Mouse (Mus musculus): Measurements from ENCODE around the gene Nectin2. TPM values are rescaled to one million over a fixed set of nuclear protein-coding genes. Genes with fewer than 3 reads are reported as not detected.

Gene Nectin2
- total and polyA plus RNA-seq, 3 experiments, result 29.4 to 41.4 (median 30.2) TPM

DNA sequence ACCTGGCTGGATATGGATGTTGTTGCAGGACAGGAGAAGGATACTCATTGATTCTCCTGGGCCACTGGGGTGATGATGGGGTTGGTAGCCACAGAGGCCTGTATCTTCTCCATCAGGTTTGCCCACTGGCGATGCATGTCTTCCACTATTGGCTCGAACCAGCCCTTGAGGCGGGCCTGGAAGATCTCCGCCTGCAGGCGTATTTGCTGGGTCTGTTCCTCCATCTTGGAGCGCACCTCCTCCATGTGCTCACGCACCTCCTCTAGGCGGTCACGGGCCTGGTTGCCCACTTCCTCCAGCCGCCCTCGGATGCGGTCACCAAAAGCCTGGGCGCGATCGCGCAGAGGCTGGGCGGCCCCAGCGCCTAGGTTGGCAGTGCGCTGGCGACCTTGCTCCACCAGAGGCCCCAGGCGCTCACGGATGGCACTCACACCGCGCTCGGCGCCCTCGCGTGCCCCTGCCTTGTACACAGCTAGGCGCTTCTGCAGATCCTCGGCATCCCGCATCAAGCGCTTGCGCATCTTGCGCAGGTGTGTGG is 53.9 kb downstream of the Nectin2 start:
- 90% methylated on average over 34 of the region's 34 CpGs for WGBS
- intact Hi-C loops (cut with DNase I), result no loop called here

DNA sequence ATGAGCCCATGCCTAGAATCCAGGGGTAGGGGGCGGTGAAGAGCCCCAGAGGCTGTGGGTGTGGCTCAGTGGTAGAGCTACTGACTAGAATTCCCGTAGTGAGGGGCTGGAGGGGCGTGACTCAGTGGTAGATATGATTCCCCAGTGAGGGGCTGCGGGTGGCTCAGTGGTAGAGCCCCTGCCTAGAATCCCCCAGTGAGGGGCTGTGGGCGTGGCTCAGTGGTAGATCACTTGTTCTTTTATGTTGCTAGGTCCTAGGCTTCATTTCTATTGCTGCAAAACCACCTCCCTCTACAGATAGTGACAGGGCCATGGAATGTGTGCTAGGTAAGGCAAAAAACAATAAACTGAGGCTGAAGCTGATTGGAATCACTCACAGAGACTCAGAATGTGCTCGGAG is 54.4 kb downstream of the Nectin2 start:
- Histone ChIP-seq H3K9ac (ENCODE audit: low read depth, low read length) (no peak overlapping the region), H3K79me2 (replicated peaks; ENCODE audit: control insufficient read depth, insufficient read depth, low read length) (no peaks in the 10 kb centered on the region), H3K27ac (no peak overlapping the region), H3K27me3 (ENCODE audit: control insufficient read depth, insufficient read depth, low read length) (no peaks in the 10 kb centered on the region), H3K4me1 (ENCODE audit: control insufficient read depth, insufficient read depth, low read length) (peaks cover 15% of the 10 kb centered on the region), H3K36me3 (ENCODE audit: control insufficient read depth, insufficient read depth, low read length) (no peaks in the 10 kb centered on the region), H3K4me3 (no peak overlapping the region)
- intact Hi-C loops (cut with DNase I), result no loop called here
- no peak for DNase-seq
- 82% methylated on average over 6 of the region's 6 CpGs for WGBS
- no peak for TF ChIP-seq POLR2A (IDR thresholded peaks at IDR 0.05; ENCODE audit: insufficient read depth, low read depth, low read length)
- TF ChIP-seq EP300 (IDR thresholded peaks at IDR 0.05; ENCODE audit: insufficient read depth, low read depth, low read length), result no peak
- TF ChIP-seq CTCF (IDR thresholded peaks at IDR 0.05), result no peak

More for the DNA sequence above, 53.9 kb downstream of the Nectin2 start:
- Histone ChIP-seq H3K9ac (ENCODE audit: low read depth, low read length) (no peak overlapping the region), H3K4me1 (ENCODE audit: control insufficient read depth, insufficient read depth, low read length) (peaks cover 16% of the 10 kb centered on the region), H3K27ac (no peak overlapping the region), H3K79me2 (replicated peaks; ENCODE audit: control insufficient read depth, insufficient read depth, low read length) (no peaks in the 10 kb centered on the region), H3K36me3 (ENCODE audit: control insufficient read depth, insufficient read depth, low read length) (no peaks in the 10 kb centered on the region; the same call in 1 of the 2 replicates), H3K27me3 (ENCODE audit: control insufficient read depth, insufficient read depth, low read length) (no peaks in the 10 kb centered on the region), H3K4me3 (no peak overlapping the region)
- TF ChIP-seq EP300 (IDR thresholded peaks at IDR 0.05; ENCODE audit: insufficient read depth, low read depth, low read length), result no peak
- TF ChIP-seq POLR2A (IDR thresholded peaks at IDR 0.05; ENCODE audit: insufficient read depth, low read depth, low read length), result no peak
- TF ChIP-seq CTCF (IDR thresholded peaks at IDR 0.05), result no peak
- no peak for DNase-seq

DNA sequence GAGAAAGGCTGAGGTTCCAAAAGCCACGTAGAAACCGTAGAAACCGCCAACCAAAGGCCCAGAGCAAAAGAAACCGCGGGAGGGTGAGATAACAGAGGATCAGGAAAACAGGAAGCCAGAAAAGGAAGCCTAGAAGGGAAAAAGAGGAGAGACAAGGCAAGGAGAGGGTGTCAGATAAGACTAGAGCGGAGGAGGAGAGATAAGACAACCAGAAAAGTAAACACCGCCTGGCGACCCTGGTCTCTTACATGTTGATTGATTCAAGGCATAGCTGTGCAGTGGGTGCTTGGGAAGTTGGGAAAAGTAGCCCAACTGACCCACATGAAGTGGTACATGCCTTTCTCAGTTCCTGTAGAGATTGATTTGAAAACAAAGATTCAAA is 55.1 kb downstream of the Nectin2 start:
- 26% methylated on average over 8 of the region's 8 CpGs for WGBS
- H3K27ac ChIP-seq, result peak overlapping the region; percentile 39
- TF ChIP-seq POLR2A (IDR thresholded peaks at IDR 0.05; ENCODE audit: insufficient read depth, low read depth, low read length), result 0 out of 2 replicates have a peak, but pooled peaks have one; percentile 14
- TF ChIP-seq CTCF (IDR thresholded peaks at IDR 0.05), result no peak
- no peak for TF ChIP-seq EP300 (IDR thresholded peaks at IDR 0.05; ENCODE audit: insufficient read depth, low read depth, low read length)
- H3K36me3 ChIP-seq (ENCODE audit: control insufficient read depth, insufficient read depth, low read length), result no peaks in the 10 kb centered on the region
- H3K79me2 ChIP-seq (replicated peaks; ENCODE audit: control insufficient read depth, insufficient read depth, low read length), result no peaks in the 10 kb centered on the region
- H3K4me3 ChIP-seq, result no peak overlapping the region
- intact Hi-C loops (cut with DNase I), result no loop called here
- no peak for DNase-seq
- H3K27me3 ChIP-seq (ENCODE audit: control insufficient read depth, insufficient read depth, low read length), result no peaks in the 10 kb centered on the region
- no peak overlapping the region for H3K9ac ChIP-seq (ENCODE audit: low read depth, low read length)
- H3K4me1 ChIP-seq (ENCODE audit: control insufficient read depth, insufficient read depth, low read length), result peaks cover 11% of the 10 kb centered on the region

DNA sequence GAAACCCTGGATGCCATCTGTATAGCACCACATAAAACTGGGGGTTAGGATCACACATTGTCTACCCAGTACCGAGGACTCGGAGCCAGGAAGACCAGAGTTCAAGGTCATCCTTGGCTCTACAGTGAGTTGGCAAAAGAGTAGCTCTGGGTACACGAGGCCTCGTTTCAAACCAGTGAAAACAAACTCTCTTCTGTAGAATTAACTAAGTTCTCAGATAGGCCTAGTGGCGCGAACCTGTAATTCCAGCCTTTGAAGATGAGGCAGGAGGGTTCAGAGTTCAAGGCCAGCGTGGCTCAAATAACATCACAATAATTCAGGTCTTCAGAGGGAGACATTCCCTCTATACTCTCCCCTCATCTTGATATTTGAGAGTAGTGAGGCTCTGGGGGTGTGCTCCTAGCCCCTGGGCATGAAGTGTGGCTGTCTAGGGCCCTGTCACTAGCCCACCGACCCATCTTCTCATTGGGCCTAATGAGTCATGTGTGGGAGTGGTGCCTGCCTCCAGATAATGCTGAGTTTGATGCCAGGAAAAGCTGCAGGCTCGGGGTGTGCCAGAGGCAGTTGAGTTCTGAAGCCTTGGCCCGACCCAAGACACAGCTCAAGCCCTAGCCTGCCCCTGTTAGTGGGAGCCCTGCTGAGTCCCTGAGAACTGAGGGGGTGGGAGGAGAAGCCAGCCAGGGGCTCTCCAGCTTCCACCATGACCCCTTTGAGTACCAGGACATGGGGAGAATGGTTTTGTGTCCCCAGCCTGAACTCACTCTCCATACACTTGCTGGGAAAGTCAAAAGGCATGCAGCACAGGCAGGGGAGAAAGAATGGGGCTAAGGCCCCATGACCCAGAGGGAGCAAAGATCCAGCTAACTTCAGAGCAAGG is 55.7 kb downstream of the Nectin2 start:
- peak in 1 of 2 experiments; percentile 33 for DNase-seq
- no peaks in the 10 kb centered on the region for H3K27me3 ChIP-seq (ENCODE audit: control insufficient read depth, insufficient read depth, low read length)
- WGBS, result 67% methylated on average over 10 of the region's 10 CpGs
- no peaks in the 10 kb centered on the region for H3K79me2 ChIP-seq (replicated peaks; ENCODE audit: control insufficient read depth, insufficient read depth, low read length)
- intact Hi-C loops (cut with DNase I), result no loop called here
- no peaks in the 10 kb centered on the region for H3K36me3 ChIP-seq (ENCODE audit: control insufficient read depth, insufficient read depth, low read length)
- peak overlapping the region; percentile 39 for H3K27ac ChIP-seq
- no peak overlapping the region for H3K9ac ChIP-seq (ENCODE audit: low read depth, low read length)
- no peak for TF ChIP-seq EP300 (IDR thresholded peaks at IDR 0.05; ENCODE audit: insufficient read depth, low read depth, low read length)
- no peak for TF ChIP-seq CTCF (IDR thresholded peaks at IDR 0.05)
- no peak for TF ChIP-seq POLR2A (IDR thresholded peaks at IDR 0.05; ENCODE audit: insufficient read depth, low read depth, low read length)
- H3K4me3 ChIP-seq, result no peak overlapping the region
- H3K4me1 ChIP-seq (ENCODE audit: control insufficient read depth, insufficient read depth, low read length), result peaks cover 8% of the 10 kb centered on the region

DNA sequence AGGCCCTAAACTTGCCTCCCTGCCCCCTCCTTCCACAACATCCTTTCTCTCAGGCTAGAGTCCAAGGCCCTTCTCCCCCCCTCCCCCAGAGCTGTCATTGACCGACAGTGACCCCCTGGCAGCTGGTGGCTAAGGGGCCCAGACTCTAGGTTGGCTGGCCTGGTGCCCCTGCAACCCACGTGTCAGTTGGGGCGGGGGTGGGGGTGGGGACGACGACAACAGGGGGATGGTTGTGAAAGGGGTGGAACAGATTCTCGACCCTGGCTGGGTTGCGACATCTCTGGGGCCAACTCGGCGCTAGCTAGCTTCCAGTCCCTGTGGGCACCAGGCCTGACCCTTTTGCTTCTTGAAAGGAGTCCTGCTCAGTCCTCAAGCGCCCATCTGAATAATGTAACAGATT is 56.9 kb downstream of the Nectin2 start:
- DNase-seq, result peak; percentile 68 to 79
- peaks cover 5% of the 10 kb centered on the region for H3K4me1 ChIP-seq (ENCODE audit: control insufficient read depth, insufficient read depth, low read length)
- peak overlapping the region; percentile 39 for H3K27ac ChIP-seq
- no peaks in the 10 kb centered on the region for H3K36me3 ChIP-seq (ENCODE audit: control insufficient read depth, insufficient read depth, low read length)
- H3K4me3 ChIP-seq, result no peak overlapping the region
- 28% methylated on average over 10 of the region's 10 CpGs for WGBS
- H3K79me2 ChIP-seq (replicated peaks; ENCODE audit: control insufficient read depth, insufficient read depth, low read length), result no peaks in the 10 kb centered on the region
- no peak for TF ChIP-seq EP300 (IDR thresholded peaks at IDR 0.05; ENCODE audit: insufficient read depth, low read depth, low read length)
- peak; percentile 21; the same call in 1 of the 2 replicates for TF ChIP-seq POLR2A (IDR thresholded peaks at IDR 0.05; ENCODE audit: insufficient read depth, low read depth, low read length)
- no peaks in the 10 kb centered on the region for H3K27me3 ChIP-seq (ENCODE audit: control insufficient read depth, insufficient read depth, low read length)
- no peak overlapping the region for H3K9ac ChIP-seq (ENCODE audit: low read depth, low read length)
- intact Hi-C loops (cut with DNase I), result no loop called here
